Mouse (Mus musculus): Measurements from ENCODE around the gene Idnk. TPM values are rescaled to one million over a fixed set of nuclear protein-coding genes. Genes with fewer than 3 reads are reported as not detected.

Gene Idnk
- polyA plus RNA-seq, 1 experiment from 2014 or later, result 38.2 TPM

DNA sequence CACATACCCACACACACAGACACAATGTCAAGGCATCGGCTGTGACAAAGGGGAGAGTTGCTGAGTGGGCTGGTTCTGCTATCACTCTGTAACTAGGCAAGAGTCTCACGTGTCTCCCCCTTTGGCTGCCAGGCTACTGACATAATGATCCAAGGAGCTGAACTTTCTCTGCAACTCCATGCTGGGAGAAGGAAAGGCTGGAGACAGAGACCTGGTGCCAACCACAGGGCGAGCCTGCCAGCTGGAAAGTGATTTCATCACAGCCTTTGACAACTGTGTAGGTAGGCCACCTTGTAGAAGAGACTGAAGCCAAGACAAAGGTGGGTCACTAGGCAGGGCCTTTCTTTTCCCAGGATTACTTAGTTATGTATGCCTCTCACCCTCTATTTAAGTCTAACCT, 39.8 kb downstream of the Idnk start:
- Histone ChIP-seq H3K9ac (ENCODE audit: low read length) (no peak overlapping the region), H3K36me3 (ENCODE audit: control insufficient read depth, insufficient read depth, low read length) (peaks cover 50% of the 10 kb centered on the region), H3K4me1 (ENCODE audit: control insufficient read depth in 2 of 2, insufficient read depth in 2 of 2, low read length in 2 of 2) (peaks cover 4 to 12% of the 10 kb centered on the region in 2 experiments; a peak in 2 of 4 replicates), H3K27ac (replicated peaks in 1 of 2; ENCODE audit: control insufficient read depth in 1 of 2, insufficient read depth in 1 of 2, low read depth in 2 of 2, low read length in 2 of 2) (no peak overlapping the region), H3K27me3 (ENCODE audit: control insufficient read depth, insufficient read depth, low read length) (no peaks in the 10 kb centered on the region), H3K9me3 (ENCODE audit: control insufficient read depth, low read length) (no peaks in the 10 kb centered on the region), H3K4me2 (ENCODE audit: low read length) (no peak overlapping the region), H3K4me3 (ENCODE audit: control insufficient read depth in 1 of 2, insufficient read depth in 1 of 2, low read depth in 1 of 2, low read length in 2 of 2) (no peak overlapping the region)
- ATAC-seq (ENCODE audit: insufficient number of reproducible peaks, insufficient read depth, low FRiP score, low read depth), result no peak
- WGBS, result 75% methylated on average over 3 of the region's 3 CpGs

DNA sequence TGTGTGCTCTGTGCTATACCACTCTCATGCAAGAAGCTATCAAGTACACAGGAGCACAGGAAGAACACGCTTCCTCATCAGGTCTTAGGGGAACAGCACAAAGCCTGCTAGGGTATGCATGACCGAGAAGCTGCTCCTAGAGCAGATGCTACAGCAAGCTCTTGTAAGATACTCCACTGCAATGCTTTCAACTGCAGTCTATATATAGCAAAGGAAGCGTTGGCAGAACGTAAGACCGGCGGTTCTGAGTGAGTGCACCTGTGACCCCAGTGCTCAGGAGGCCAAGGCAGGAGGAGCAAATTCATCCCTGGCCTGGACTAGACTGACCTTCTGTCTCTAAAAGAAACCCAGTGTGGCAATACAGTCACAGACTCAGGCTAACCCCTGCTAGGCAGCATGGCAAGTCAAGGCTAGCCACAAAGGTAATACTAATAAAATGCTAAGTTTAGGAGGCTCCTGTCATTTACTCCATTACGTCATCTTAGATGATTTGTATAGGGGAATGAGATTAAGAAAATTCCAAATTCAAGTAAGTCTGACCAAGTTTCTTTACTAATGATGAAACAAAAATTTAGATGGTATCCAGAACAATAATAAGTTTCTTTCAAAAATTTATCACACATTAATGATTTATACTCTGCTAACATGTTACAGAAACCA, 40.7 kb downstream of the Idnk start:
- H3K27ac ChIP-seq (replicated peaks in 1 of 2; ENCODE audit: control insufficient read depth in 1 of 2, insufficient read depth in 1 of 2, low read depth in 2 of 2, low read length in 2 of 2), result no peak overlapping the region
- WGBS, result 43% methylated on average over 7 of the region's 7 CpGs

DNA sequence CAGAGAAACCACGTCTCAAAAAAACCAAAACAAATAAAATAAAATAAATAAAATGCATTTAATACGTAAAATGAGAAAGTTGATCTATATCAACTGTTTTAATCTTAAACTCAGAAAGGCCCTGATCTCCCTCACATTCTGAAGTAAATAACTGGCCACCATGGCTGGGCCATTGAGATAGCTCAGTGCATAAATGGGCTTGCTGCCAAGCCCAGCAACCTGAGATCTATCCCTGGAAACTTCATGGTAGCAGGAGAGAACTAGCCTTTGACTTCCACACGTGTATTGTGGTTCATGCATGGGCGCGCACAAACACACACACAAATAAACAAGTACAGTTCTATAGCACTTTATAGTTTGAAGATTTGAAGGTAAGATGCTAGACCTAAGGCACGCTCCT, 43.9 kb downstream of the Idnk start:
- no peak overlapping the region for H3K9ac ChIP-seq (ENCODE audit: low read length)
- peaks cover 4 to 15% of the 10 kb centered on the region in 2 experiments; a peak in 2 of 4 replicates for H3K4me1 ChIP-seq (ENCODE audit: control insufficient read depth in 2 of 2, insufficient read depth in 2 of 2, low read length in 2 of 2)
- no peak overlapping the region for H3K4me3 ChIP-seq (ENCODE audit: control insufficient read depth in 1 of 2, insufficient read depth in 1 of 2, low read depth in 1 of 2, low read length in 2 of 2)
- ATAC-seq (ENCODE audit: insufficient number of reproducible peaks, insufficient read depth, low FRiP score, low read depth), result no peak
- no peak overlapping the region for H3K4me2 ChIP-seq (ENCODE audit: low read length)
- H3K9me3 ChIP-seq (ENCODE audit: control insufficient read depth, low read length), result no peaks in the 10 kb centered on the region
- peaks cover 15% of the 10 kb centered on the region for H3K36me3 ChIP-seq (ENCODE audit: control insufficient read depth, insufficient read depth, low read length)
- no peak overlapping the region for H3K27ac ChIP-seq (replicated peaks in 1 of 2; ENCODE audit: control insufficient read depth in 1 of 2, insufficient read depth in 1 of 2, low read depth in 2 of 2, low read length in 2 of 2)
- WGBS, result 83% methylated on average over 6 of the region's 6 CpGs
- no peaks in the 10 kb centered on the region for H3K27me3 ChIP-seq (ENCODE audit: control insufficient read depth, insufficient read depth, low read length)

More for the DNA sequence above, 40.7 kb downstream of the Idnk start:
- no peak for ATAC-seq (ENCODE audit: insufficient number of reproducible peaks, insufficient read depth, low FRiP score, low read depth)
- no peak overlapping the region for H3K4me2 ChIP-seq (ENCODE audit: low read length)
- no peak overlapping the region for H3K9ac ChIP-seq (ENCODE audit: low read length)
- no peaks in the 10 kb centered on the region for H3K9me3 ChIP-seq (ENCODE audit: control insufficient read depth, low read length)
- no peaks in the 10 kb centered on the region for H3K27me3 ChIP-seq (ENCODE audit: control insufficient read depth, insufficient read depth, low read length)
- no peak overlapping the region for H3K4me3 ChIP-seq (ENCODE audit: control insufficient read depth in 1 of 2, insufficient read depth in 1 of 2, low read depth in 1 of 2, low read length in 2 of 2)
- peaks cover 41% of the 10 kb centered on the region for H3K36me3 ChIP-seq (ENCODE audit: control insufficient read depth, insufficient read depth, low read length)
- peaks cover 4 to 12% of the 10 kb centered on the region in 2 experiments; a peak in 2 of 4 replicates for H3K4me1 ChIP-seq (ENCODE audit: control insufficient read depth in 2 of 2, insufficient read depth in 2 of 2, low read length in 2 of 2)

DNA sequence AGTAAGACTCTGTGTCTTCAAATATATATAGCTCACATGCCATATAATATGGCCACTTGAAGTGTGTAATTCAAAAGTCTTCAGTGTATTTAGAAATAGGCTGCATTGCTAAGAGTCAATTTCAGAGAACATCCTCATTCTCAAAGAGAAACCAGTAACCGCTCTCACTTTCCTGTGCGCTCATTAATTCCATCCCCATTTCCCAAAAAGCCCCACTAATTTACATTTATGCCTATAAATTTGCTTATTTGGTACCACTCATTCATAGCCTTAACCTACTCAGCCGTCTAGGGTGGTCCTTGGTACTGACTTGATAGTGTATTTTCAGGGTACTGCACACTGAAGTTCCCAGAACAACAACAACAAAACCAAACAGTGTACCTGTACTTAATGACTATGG, 44.5 kb downstream of the Idnk start:
- no peaks in the 10 kb centered on the region for H3K27me3 ChIP-seq (ENCODE audit: control insufficient read depth, insufficient read depth, low read length)
- peaks cover 13% of the 10 kb centered on the region; the same call in 1 of the 2 replicates for H3K36me3 ChIP-seq (ENCODE audit: control insufficient read depth, insufficient read depth, low read length)
- H3K9me3 ChIP-seq (ENCODE audit: control insufficient read depth, low read length), result no peaks in the 10 kb centered on the region
- no peak overlapping the region for H3K9ac ChIP-seq (ENCODE audit: low read length)
- peaks cover 4 to 19% of the 10 kb centered on the region in 2 experiments; a peak in 2 of 4 replicates for H3K4me1 ChIP-seq (ENCODE audit: control insufficient read depth in 2 of 2, insufficient read depth in 2 of 2, low read length in 2 of 2)
- no peak for ATAC-seq (ENCODE audit: insufficient number of reproducible peaks, insufficient read depth, low FRiP score, low read depth)
- no peak overlapping the region for H3K4me2 ChIP-seq (ENCODE audit: low read length)
- H3K4me3 ChIP-seq (ENCODE audit: control insufficient read depth in 1 of 2, insufficient read depth in 1 of 2, low read depth in 1 of 2, low read length in 2 of 2), result no peak overlapping the region
- no peak overlapping the region for H3K27ac ChIP-seq (replicated peaks in 1 of 2; ENCODE audit: control insufficient read depth in 1 of 2, insufficient read depth in 1 of 2, low read depth in 2 of 2, low read length in 2 of 2)
- 89% methylated on average over 3 of the region's 3 CpGs for WGBS

DNA sequence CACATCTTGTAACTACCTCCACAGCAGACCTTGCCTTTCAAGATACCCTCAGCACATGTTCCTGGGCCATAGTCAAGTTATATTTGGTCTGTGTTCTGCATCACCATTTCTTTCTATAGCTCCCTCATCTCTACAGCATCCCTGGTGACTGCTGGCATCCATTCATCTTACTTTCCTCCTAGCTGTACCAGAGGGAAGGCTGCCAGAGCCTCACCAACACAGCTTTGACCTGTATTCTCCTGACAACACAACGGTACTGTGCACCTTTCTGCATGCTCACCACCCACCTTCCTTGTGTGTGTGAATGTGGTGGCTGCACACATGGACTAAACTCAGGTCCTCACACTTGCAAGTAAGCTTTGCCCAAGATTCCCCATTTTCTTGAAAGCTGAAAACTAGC, 45.5 kb downstream of the Idnk start:
- no peaks in the 10 kb centered on the region for H3K9me3 ChIP-seq (ENCODE audit: control insufficient read depth, low read length)
- no peak overlapping the region for H3K4me3 ChIP-seq (ENCODE audit: control insufficient read depth in 1 of 2, insufficient read depth in 1 of 2, low read depth in 1 of 2, low read length in 2 of 2)
- H3K4me1 ChIP-seq (ENCODE audit: control insufficient read depth in 2 of 2, insufficient read depth in 2 of 2, low read length in 2 of 2), result peaks cover 4 to 18% of the 10 kb centered on the region in 2 experiments; a peak in 2 of 4 replicates
- no peak overlapping the region for H3K9ac ChIP-seq (ENCODE audit: low read length)
- no peaks in the 10 kb centered on the region for H3K27me3 ChIP-seq (ENCODE audit: control insufficient read depth, insufficient read depth, low read length)
- H3K36me3 ChIP-seq (ENCODE audit: control insufficient read depth, insufficient read depth, low read length), result peaks cover 3% of the 10 kb centered on the region; the same call in 1 of the 2 replicates
- 100% methylated on average over 1 of the region's 1 CpGs for WGBS
- H3K27ac ChIP-seq (replicated peaks in 1 of 2; ENCODE audit: control insufficient read depth in 1 of 2, insufficient read depth in 1 of 2, low read depth in 2 of 2, low read length in 2 of 2), result no peak overlapping the region
- H3K4me2 ChIP-seq (ENCODE audit: low read length), result no peak overlapping the region
- no peak for ATAC-seq (ENCODE audit: insufficient number of reproducible peaks, insufficient read depth, low FRiP score, low read depth)

DNA sequence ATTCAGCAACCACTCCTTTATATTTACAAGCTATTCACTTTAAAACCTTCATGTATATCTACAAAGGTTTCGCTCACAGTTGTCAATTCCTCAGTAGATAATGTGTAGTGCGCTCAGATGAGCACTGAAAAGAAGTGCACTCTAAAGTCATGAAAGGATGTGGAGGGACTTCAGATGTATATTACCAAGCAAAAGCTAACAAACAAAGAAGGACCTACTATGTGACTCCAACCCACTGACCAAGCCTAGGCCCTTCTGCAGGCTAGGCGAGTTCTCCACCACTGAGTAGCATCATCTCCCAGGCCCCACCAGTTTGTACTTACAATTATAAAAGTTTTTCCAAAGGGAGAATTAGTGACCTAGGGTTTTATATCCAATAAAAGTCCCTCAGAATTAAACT, 46.8 kb downstream of the Idnk start:
- Histone ChIP-seq H3K4me1 (ENCODE audit: control insufficient read depth in 2 of 2, insufficient read depth in 2 of 2, low read length in 2 of 2) (peaks cover 0 to 15% of the 10 kb centered on the region in 2 experiments; a peak in 2 of 4 replicates), H3K36me3 (ENCODE audit: control insufficient read depth, insufficient read depth, low read length) (0 out of 2 replicates have a peak, but pooled peaks cover 3% of the 10 kb centered on the region), H3K9me3 (ENCODE audit: control insufficient read depth, low read length) (no peaks in the 10 kb centered on the region), H3K4me3 (ENCODE audit: control insufficient read depth in 1 of 2, insufficient read depth in 1 of 2, low read depth in 1 of 2, low read length in 2 of 2) (no peak overlapping the region), H3K4me2 (ENCODE audit: low read length) (no peak overlapping the region), H3K9ac (ENCODE audit: low read length) (no peak overlapping the region), H3K27me3 (ENCODE audit: control insufficient read depth, insufficient read depth, low read length) (no peaks in the 10 kb centered on the region), H3K27ac (replicated peaks in 1 of 2; ENCODE audit: control insufficient read depth in 1 of 2, insufficient read depth in 1 of 2, low read depth in 2 of 2, low read length in 2 of 2) (no peak overlapping the region)
- ATAC-seq (ENCODE audit: insufficient number of reproducible peaks, insufficient read depth, low FRiP score, low read depth), result no peak
- WGBS, result 95% methylated on average over 3 of the region's 3 CpGs

DNA sequence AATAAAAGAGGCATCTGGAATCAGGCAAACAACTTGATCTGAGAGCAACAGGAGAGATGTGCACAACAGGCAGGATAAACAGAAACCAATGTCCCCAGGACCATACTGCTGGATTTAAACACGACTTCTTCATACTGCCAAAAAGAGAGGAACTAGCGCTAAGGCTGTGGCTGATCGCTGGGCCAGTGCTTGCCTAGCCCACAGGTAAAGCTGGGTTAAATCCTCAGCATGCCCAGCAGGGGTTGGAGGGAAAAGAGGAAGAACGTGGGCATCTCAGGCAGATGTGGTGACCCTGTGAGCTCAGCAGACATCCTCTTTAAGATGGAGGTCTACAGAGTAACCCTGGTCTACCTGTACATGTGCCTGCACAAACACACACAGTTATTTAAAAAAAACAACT, 47.5 kb downstream of the Idnk start:
- Histone ChIP-seq H3K27me3 (ENCODE audit: control insufficient read depth, insufficient read depth, low read length) (no peaks in the 10 kb centered on the region), H3K27ac (replicated peaks in 1 of 2; ENCODE audit: control insufficient read depth in 1 of 2, insufficient read depth in 1 of 2, low read depth in 2 of 2, low read length in 2 of 2) (no peak overlapping the region), H3K9ac (ENCODE audit: low read length) (no peak overlapping the region), H3K4me3 (ENCODE audit: control insufficient read depth in 1 of 2, insufficient read depth in 1 of 2, low read depth in 1 of 2, low read length in 2 of 2) (no peak overlapping the region), H3K9me3 (ENCODE audit: control insufficient read depth, low read length) (no peaks in the 10 kb centered on the region), H3K36me3 (ENCODE audit: control insufficient read depth, insufficient read depth, low read length) (0 out of 2 replicates have a peak, but pooled peaks cover 3% of the 10 kb centered on the region), H3K4me2 (ENCODE audit: low read length) (no peak overlapping the region), H3K4me1 (ENCODE audit: control insufficient read depth in 2 of 2, insufficient read depth in 2 of 2, low read length in 2 of 2) (peaks cover 0 to 10% of the 10 kb centered on the region in 2 experiments; a peak in 2 of 4 replicates)
- ATAC-seq (ENCODE audit: insufficient number of reproducible peaks, insufficient read depth, low FRiP score, low read depth), result no peak
- WGBS, result 65% methylated on average over 4 of the region's 4 CpGs

Data from heart, embryonic 14.5 days (tissue).